Mouse (Mus musculus) liver, adult 2 months (tissue): Measurements from ENCODE around the gene Grin1.

Experiments used
- CTCF ChIP-seq: fragments of 200-500 bp; IDR thresholded peaks from 2 replicates; pipeline ENCODE4 v1.5.1; 2011; ENCODE audit warnings: low read depth, low read length, control low read depth
- POLR2A ChIP-seq: fragments of 200-500 bp; IDR thresholded peaks from 2 replicates; pipeline ENCODE4 v1.6.1; 2011; ENCODE audit warnings: low read length, control low read depth; ENCODE audit not compliant: insufficient read depth; ENCODE audit errors: extremely low read depth

GRCm38 (mm10) chr2:25289651-25290050, 29.3 kb downstream of the Grin1 start, which contains the start of gene Lrrc26:
- TF ChIP-seq CTCF (no peak), POLR2A (no peak)
